Mouse (Mus musculus) skeletal muscle tissue, postnatal 0 days (tissue): ENCODE data around the gene Smim1. TPM values are rescaled to one million over a fixed set of nuclear protein-coding genes. Genes with fewer than 3 reads are reported as not detected.

ENCODE experiments used
- polyA plus RNA-seq: library from polyadenylated mRNA; unstranded; fragments of >200 nt; fragmentation: Nextera tagmentation; extraction: Ambion mirVana; gene quantifications from 2 replicates; pipeline ENCODE4 v1.2.1, GENCODE M21; 2015

The Smim1 gene
- polyA plus RNA-seq = 44.0 and 49.9 TPM in 2 replicates

DNA sequence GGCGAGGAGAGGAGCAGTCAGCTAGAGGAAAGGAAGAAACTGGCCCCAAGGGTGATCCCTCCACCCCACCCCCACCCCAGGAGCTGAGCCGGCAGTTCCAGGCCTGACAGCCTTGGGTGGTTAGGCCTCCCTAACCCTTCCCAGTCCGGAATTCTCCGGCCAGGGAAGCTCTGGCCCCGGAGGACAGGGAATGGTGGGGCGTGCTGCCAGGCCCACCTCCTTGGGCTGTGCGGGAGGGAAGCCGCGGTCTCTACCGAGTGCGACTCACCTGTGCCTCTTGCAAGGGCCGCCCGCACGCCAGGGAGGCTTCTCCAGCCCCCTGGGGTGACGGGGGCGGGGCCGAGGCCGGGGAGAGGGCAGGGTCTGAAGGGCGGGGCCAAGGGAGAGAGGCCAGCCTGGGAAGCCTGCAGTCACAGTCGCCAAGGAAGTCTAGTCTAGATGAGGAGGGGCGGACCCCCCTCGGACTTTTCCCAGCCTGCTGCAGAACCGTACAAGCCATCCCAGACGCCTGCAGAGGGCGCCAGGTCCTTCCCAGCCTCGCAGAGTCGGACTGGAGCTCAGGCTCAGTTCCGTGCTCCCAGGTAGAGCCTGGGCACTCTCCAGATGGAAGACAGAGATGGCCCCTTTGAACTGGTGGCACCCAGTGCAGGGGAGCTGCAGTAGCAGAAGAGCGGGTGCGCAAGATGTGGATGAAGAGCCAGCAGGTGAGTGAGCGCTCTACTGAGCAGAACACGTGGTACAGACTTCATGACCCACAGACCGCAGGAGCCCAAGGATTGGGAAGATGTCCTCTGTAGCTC is at the start of gene Smim1:
Gene Smim1 (minus strand): TSS at position 590 of the 800 bp plus-strand sequence.

DNA sequence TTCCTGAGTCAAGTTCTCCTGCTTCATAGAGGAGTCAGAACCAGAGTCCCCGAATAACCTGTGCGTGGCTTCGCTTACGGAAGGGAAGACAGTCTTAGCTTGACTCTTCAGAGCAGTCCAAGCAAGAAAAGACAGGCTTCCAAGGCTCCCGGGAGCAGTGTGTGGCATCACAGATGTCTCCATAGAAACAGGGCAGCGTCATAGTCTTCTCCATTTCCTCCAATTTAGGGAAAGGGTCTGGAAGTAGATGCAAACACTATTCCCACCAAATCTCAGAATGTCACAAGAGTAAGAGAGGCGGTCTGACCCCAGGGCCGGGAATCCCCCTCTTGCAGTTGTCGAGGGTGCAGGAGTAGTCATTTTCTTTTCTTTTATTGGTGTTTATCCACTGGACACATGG is 16.5 kb upstream of the Smim1 start, which contains the start of gene Ccdc27:
Gene Ccdc27 (minus strand): TSS at position 101 of the 400 bp plus-strand sequence.

DNA sequence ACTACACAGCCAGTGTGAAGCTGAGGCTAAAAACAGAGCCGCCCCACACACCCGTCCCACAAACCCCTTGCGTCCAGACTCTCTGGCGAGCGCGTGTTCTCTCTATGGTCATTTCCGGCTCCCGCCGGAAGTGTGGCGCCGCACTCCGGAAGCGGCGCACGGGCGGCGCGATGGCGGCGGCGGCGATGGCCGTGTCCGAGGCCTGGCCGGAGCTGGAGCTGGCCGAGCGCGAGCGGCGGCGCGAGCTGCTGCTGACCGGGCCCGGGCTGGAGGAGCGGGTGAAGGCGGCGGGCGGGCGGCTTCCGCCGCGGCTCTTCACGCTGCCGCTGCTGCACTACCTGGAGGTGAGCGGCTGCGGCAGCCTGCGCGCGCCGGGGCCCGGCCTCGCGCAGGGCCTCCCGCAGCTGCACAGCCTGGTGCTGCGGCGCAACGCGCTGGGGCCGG is 14.4 kb downstream of the Smim1 start, which contains the start of gene Lrrc47:
Gene Lrrc47 (plus strand): TSS at position 86 of the 444 bp plus-strand sequence.

DNA sequence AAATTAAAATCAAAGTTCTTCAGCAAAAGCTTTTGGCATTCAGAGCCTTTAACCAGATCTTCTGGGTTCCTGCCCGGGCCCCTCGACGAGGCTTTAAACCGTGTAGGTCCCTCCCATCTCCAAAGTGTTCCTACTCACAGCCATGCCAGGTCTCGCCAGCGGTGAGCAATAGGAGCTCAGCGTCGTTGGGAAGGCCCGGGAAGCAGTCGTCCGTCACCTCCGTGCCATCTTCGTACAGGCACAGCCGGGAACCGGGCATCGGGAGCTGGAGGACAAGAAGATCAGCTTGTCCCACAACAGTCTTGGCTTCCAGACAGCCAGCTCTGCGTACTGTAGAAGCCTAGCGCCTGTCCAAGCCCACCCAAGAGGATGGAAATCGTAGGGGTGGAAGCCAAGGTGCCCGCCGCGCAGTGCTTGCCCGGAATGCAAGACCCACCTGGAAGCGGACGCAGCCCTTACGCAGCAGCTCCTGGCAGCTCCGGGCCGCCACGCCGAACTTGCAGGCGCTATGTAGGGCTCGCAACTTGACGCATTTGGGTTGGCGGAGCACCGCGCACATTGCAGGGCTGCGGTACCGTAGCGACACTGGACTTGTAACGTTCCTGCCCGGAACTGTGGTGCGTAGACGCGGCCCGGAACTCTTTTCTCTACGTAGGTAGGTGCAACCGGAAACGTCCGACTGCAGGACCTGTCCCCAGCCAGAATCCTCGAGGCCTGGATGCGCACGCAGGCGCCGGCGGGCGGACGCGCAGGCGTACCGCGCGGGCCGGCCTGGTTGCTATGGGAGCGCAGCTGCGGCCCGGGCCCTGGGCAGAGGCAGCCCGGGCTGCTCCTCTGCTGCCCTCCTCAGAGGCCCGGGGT is 51.4 kb downstream of the Smim1 start, which contains the start of the genes Dffb and Cep104:
Gene Dffb (minus strand): TSS at position 696 of the 861 bp plus-strand sequence.
Gene Cep104 (plus strand): TSS at position 764 of the 861 bp plus-strand sequence.

Other genes with a start within 250 kb of the Smim1 start
- 39.0 and 45.4 TPM in 2 replicates for gene A430005L14Rik, start 69.0 kb downstream of the Smim1 start, polyA plus RNA-seq
- gene Dffb, start 51.1 kb downstream of the Smim1 start, polyA plus RNA-seq = 4.1 and 4.8 TPM in 2 replicates
- 7.8 and 8.1 TPM in 2 replicates for gene Cep104, start 51.0 kb downstream of the Smim1 start, polyA plus RNA-seq
- gene Lrrc47, start 14.5 kb downstream of the Smim1 start, polyA plus RNA-seq = 15.4 and 20.0 TPM in 2 replicates
- gene Ccdc27, start 16.4 kb upstream of the Smim1 start, polyA plus RNA-seq = not detected in 2 replicates
- 0.05 and 0.11 TPM in 2 replicates for gene Trp73, start 114.0 kb upstream of the Smim1 start, polyA plus RNA-seq
- gene Wrap73, start 116.1 kb upstream of the Smim1 start, polyA plus RNA-seq = 29.6 and 37.7 TPM in 2 replicates
- 106 TPM in 2 replicates for gene Tprgl, start 134.4 kb upstream of the Smim1 start, polyA plus RNA-seq
- 6.0 and 6.3 TPM in 2 replicates for gene Megf6, start 144.5 kb upstream of the Smim1 start, polyA plus RNA-seq